Mouse (Mus musculus) urinary bladder, adult 2 months (tissue): ENCODE data around the gene Cryga. TPM values are rescaled to one million over a fixed set of nuclear protein-coding genes. Genes with fewer than 3 reads are reported as not detected.

Source experiments
- DNase-seq: peaks from one replicate; pipeline ENCODE4 v3.0.0; 2022; ENCODE audit warnings: low spot score
- polyA plus RNA-seq: library from polyadenylated mRNA; depleted of rRNA; stranded (reverse); fragments of >200 nt; gene quantifications from 2 replicates; pipeline ENCODE4 v1.2.3, GENCODE M21; 2012; rRNA removed

Cryga gene
- polyA plus RNA-seq: not detected in 2 replicates

DNA sequence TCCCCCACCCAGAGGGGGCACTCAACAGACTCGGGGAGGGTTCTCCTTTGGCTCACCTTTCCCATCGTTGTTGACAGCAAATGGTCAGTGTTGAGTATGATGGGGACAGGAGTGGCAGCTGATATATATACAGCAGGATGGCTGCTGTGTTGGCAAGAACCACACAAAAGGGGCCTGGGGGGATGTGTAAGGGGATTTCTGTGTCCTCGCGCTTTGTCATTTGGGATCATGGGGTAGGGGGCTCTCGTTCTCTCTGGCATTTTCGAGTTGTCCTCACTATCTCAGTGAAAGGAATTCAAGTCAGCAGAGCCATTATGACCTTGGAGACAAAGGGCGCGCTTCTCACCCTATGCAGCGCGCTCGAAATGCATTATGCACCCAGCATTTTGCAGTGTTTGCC lies at the start of gene Cryga:
Cryga (minus strand) TSS at position 101 of the 400 bp plus-strand sequence.
- no peak for DNase-seq

DNA sequence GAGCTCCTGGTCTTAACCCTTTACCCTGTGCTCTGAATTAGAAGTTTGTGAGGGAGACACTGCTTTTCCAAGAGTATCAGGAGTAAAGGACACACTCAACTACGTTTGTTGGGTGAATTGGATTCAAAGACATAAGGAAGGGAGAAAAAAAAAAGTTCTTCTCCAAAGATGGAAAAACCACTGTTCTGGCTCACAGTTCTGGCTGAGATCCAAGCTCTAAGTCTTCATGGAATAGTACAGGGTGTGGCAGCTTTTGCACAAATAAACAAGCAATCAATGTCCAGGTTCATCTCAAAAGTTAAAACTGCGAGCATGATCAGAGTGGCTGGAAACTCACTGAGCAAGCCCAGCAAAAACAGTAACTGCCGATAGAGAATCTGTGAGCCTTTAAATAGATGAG lies 44.8 kb upstream of the Cryga start:
- no peak for DNase-seq

DNA sequence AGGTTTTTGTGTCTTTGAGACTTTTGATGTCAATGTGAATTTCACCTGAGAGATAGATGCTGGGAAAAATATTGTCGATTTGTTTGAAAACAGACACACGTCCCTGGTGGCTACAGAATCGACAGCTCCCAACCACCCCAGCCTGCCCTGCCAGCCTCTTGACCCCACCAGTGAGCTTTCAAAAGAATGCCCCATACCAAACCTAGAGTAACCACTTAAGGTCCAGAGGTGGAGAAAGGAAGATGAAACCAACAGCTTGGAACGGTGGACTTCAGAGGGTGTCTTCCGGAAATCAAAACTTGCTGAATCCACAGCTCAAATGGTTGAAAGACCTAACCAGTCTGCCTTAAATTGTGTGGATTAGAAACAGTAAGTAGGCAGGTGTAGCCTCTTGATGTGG lies 44.2 kb upstream of the Cryga start:
- DNase-seq: no peak

DNA sequence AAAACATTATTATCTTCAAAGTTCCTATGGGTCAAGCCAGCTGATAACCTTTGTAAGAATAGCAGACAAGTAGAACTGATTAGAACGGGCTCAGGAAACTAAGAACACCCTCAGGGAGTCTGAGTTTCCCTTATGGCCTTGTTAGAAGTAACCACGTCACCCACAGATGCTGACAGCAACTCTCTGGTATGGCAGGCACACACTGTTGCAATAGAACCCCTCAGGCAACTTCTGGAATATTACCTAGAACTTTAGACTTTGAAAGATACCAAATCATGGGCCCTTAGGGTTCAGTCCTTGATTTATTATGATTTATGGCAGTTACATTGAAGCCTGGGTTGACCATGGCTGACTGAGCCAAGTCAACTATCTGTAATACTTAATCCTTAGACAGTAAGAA lies 43.4 kb upstream of the Cryga start:
- no peak for DNase-seq

DNA sequence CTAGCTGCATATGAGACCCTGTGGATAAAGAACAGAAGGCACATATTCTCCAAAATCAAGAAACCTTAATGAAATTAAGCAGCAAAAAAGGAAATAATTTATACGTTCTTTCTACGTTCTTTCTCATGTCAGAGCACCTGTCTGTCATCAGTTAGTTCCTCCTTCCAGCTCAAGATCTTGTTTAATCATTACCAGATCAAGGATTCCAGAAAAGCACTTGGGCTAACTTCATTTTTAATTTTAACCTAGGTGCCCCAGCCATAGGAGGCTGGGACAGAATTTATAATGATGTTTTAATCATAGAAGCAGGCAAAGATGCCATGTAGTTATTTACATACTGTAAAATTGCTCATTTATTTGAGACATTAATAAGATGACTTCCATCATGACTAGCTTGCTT lies 41.6 kb upstream of the Cryga start:
- no peak for DNase-seq

DNA sequence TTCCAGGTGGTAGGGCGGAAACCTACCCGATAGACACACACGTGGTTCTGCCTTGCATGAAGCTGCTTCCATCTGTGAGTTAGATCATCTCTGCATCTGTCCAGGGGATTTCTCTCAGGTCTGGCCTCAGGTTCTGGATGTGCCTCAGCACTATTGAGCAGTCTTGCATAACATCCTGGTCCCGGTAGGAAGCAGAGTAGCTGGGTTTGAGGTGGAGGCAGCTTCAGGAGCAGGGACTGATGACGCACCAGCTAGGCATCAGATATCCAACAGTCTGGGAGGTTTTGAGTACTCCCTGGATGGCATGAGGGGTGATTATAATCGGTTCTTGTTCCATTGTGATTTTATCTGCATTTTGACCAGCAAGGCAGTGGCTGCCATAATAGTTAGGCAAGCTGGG lies 34.4 kb upstream of the Cryga start:
- DNase-seq: no peak

DNA sequence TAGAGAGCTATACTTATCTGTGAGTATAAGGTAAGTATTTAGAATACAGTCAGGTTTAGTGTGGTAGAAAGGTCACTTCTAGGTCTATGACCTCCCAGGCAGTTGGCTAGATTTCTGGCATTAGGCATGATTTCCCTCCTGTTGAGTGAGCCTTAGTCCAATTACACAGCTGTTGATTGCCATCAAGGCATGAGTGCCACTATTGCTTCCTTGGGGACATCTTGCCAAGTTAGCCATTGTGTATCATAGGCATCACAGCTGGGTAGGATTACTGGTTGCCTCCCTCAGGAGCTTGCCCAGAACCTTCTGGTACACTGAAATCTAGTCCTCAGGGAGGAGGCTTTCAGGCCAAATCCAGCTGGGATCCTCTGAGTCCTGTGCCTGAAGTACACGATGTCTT lies 29.7 kb upstream of the Cryga start:
- no peak for DNase-seq

DNA sequence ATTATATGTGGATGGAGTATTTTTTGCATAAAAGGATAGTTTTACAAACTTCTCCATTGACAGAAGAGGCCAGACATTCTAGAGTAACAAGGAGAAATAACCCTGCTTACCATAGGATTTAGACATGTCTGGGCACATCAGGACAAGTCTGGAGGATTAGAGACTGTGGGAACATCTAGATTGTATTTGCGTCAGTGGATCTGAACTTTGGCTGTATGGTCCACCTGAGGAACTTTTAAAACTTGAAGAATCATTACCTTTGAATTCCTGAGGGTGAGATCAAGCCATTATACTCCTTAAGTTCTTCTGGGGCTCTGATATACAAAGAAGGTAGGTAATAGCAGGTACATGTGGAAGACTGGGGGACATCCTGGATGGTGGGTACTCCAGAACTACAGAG lies 28.5 kb upstream of the Cryga start:
- DNase-seq: no peak

DNA sequence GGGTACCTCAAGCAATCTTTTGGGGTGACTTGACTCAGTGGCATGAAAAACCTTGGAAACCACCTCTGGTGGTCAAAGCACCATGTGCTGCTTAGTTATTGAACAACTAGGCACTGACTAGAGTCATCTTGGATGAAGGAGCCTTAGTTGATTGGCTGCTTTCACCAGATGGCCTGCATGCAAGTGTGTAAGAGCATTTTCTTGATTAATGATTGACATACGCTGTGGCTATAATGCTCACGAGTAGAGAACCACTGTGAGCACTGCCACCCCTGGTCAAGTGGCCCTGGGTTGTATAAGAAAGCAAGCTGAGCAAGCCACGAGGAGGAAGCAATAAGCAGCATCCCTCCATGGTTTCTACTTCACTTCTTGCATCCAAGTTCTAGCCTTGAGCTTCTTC lies 27.1 kb upstream of the Cryga start:
- DNase-seq: no peak

DNA sequence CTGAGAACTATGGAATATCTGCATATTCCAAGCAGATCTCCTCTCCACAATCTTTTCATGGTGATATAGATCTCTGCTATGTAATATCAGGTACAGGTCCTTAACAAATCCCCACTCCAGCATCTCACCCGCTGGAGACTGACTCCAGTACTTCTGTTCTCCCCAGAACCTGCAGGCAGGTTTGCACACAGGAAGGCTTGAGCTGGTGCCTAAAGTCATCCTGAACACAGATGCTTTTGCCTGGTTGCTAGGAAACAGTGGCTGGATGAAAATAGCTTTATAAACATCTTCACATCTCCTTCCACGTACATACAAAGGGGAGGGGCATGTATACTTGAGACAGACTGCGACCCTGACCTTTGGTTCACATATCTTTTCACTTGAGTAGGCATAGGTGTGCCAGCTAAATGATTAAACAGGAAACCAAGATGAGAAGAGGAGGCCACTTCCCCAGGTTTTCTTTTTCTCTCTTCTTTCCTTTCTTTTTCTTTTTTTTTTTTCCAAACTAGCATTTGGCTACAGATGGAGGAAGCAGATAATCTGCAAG lies 26.5 kb upstream of the Cryga start:
- no peak for DNase-seq

DNA sequence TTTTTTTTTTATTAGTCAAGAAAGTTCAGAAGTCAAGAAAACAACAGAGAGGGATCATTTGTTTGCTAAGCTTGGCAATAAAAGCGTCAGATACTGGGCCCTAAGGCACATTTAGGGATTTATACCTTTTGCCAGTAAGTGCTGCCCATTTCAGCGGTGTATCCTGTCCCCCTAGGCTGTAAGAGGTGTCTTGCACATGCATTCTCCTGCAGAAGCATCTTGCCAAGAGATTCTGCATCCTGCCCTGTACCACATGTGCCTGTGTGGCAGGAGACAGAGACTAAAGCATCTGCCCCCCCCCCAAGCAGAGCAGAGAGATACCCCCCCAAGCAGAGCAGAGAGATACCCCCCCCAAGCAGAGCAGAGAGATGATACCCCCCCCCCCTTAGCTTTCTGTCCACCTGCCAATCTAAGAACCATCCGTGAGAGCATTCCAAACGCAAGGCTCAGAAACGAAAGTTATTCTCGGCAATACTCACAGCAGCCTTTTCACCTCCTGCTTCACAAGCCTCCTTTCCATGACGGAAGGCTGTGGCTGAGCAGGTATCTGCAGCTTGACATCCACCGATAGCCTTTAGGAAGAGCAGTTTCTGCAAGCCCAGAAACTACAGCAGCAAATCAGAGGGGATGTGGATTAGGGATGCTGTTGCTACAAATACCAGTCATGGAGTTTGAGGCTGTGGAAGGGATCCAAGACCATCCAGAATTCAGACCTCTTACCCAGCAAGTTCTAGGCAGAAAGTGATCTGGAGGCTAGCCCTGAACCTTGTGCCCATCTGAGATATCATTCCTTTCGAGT lies 19.6 kb upstream of the Cryga start, which contains the start of gene D630023F18Rik:
D630023F18Rik (minus strand) TSS at position 641 of the 799 bp plus-strand sequence.
- no peak for DNase-seq

DNA sequence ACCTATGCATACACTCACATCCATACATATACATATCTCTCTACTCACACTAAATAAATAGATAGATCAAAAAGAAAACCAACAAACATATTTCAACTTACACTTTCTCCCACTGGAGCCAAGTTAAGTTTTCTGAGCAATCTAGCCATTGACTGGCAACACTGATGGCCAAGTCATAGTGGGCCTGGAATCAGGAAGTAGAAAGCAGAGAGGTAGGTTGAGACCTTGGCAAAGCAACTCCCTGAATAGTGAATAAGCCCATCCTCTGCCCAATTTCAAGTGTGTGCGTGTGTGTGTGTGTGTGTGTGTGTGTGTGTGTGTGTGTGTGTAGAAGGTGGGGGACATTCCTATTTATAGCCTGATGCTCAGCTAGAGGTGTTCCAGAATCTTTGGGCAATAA lies 16.3 kb upstream of the Cryga start, which contains the start of gene Gm28845:
Gm28845 (minus strand) TSS at position 121 of the 400 bp plus-strand sequence.
- DNase-seq: no peak

DNA sequence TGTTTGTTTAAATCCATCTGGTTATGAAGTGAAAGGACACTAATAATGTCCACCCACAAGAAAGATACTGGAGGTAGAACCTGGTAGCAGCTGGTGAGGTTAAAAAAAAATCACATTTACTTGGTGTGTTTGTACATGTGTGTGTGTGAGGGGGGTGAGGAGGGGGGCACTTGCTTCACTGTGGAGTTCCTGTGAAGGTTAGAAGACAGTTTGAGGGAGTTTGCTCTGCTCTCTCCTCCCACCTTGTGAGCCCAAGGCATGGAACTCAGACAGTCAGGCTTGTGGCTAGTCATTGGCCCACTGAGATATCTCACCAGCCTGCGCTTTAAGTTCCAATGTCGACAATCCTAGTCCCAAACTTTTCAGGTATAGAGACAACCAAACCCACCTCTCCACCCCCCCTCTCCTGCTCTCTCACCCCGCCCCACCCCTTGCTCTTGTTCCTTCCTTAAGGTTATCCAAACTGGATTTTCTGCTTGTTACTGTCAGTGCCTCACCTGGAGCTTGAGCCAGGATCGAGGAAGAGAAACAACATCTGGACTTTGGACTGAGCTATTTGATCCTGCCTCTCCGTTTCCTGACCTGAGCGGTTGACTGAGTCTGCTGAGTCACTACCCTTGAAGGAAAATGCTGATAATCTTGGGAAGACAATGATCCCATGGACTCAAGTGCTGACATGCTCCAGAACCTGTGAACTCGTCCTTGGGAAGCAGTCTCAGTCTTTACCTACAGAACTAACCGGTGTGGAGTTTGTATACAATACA lies 15.2 kb upstream of the Cryga start:
- no peak for DNase-seq

DNA sequence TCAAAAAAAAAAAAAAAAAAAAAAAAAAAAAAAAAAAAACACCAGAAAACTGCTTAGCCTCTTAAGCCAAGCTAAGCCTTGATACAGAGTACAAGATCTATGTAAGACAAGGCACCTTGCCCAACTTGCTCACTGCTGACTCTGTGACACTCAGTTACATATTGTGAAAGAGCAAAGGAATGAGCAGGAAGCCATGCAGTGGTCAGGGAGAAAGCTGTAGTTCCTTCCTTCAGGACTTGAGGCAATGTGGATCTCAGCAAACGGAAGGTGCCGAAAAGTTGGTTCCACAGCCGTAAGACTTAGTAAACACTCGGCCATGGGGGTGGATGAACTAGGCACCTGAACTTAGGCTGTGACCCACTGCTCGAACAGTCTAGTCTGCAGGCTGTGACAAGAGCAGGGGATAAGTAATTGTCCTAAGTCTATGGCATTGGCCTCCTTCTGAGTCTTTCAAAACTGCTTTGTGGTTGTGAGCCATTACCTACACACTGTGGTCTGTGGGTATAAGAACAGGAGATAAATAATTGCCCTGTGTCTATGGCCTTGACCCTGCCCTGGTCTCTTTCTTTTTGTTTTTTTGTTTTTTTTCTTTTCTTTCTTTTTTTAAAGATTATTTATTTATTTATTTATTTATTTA lies 10.5 kb upstream of the Cryga start:
- DNase-seq: no peak

DNA sequence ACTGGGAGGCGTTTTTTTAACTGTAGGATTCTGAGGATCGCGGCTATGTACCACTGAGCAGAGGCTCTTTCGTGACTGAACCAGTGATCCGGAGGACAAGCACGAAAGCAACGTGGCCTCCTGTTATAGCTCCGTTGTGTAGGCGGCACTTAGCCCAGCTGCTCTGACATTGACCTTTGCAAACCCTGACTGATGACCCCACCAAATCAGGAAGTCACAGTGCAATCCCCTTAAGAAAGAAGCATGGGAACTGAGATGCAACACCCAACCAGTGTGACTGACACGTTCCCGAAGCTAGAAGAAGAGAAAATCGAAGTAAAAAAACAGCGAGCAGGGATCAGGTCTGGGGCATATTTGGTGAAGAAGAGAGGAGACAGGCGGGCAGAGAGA lies 9.6 kb upstream of the Cryga start:
- DNase-seq: no peak

DNA sequence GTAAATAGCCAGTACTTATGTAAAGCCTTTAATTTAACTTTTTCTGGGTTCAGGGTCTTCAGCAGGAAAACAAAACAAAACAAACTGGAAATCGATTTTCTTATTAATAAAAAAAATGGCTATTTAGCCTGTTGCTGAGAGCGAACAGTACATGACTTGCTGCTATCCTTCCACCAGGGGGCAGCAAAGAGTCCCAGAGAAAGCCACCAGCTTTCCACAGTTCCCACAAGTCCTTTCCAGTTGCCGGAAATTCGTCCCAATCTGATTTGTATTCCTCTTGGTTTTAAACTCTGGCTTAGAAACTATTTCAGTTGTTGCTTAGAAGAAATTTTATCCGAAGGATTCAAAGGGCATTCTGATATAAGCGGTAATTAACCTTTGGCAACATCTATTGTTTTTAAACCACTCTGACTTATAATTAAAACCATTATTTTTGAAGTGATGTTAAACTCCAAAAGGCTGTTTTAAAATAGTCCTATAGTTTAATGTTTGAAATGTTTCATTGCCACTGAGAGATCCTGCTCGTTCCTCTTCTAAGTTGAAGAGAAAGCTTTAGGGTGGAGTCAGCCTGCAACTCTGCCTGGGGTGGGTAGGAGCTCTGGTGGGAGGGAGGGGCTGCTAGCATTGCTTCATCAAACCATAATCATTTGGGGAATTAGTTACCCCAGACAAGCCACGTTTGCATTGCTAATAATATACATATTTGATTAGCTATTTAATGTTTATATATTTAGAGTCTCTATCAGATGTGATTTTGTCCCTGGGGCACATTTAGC lies 9.0 kb upstream of the Cryga start:
- DNase-seq: no peak

DNA sequence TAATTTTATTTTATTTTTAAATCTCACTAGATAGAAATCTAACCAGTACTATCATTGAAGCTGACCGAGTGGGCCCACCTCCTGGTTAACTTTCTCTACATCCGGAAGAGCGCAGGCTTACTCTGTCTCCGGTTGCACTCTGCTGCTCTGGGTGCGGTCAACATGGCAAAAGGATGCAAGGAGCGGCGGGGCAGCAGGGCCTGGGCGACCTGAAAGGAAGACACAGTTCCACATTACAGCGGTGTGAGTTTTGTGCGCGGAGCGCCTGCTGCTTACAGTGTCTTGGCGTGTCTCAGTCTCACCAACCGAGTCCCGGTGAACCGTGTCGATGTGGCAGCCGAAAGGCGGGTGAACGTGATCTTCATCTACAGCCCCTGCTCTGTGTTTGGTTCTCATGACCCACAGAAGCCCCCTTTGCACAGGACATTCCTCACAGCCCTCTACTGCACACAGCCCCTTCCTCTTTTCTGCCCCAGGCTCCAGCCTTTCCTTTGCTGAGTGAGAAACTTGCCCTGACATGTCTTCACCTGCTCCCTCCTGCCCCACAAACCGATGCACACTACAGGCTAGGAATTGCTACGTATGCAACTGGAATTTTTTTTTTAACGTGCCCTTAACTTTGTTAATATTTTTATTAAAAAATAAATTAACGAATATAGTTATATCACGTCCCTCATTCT lies 6.7 kb upstream of the Cryga start:
- no peak for DNase-seq

DNA sequence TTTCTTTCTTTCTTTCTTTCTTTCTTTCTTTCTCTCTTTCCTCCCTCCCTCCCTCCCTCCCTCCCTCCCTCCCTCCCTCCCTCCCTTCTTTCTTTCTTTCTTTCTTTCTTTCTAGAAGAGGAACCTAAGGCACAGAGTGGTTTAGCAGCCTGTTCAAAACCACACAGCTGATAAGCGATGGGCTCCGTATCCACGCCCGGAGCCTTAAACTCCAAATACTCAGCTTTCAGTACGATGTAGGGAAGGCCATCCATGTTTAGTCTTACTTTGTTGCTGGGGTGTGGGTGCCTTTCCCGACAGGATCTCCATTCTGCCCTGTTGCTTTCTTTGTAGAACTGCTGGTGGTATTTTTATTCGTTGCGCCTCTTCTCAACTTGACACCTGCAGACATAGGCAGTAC lies 6.0 kb upstream of the Cryga start:
- DNase-seq: no peak

DNA sequence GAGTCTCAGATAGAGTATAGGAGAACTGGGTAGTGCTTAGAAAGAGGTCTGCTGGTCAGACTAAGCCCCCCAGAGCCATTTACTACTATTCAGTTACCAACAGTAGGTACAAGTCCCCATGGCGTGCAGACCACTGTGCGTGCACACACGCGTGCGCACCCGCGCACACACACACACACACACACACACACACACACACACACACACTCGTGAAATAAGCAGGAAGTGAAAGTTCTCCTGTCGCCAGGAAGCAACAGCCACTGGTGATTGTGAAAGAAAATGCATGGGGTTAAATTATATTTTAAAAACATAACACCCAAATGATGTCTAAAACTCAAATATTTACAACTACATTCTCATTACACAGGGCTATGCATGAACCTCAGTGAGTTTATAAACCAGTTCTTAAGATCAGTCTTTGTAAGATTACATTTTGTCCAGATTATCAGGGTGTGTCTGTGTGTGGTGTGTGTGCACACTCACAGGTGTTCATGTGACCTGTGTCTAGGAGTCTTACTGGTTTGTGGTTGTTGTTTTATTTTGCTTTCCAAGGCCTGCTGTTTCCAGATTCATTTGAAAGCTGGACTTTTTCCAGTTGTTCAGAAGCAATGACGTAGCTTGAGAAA lies 4.6 kb upstream of the Cryga start:
- no peak for DNase-seq

DNA sequence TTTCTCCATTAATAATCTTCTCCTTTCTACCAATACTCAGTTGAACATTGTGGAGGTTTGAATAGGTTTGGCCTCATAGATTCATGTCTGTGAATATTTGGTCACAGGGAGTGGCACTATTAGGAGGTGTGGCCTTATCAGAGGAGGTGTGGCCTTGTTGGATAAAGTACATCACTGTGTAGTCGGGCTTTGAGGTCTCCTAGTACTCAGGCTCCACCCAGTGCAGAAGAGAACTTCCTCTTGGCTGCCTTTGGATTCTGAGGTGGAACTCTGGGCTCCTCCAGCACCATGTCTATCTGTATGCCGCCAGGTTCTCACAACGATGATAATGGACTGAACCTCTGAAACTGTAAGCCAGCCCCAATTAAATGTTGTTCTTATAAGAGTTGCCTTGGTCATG lies 6.2 kb downstream of the Cryga start:
- no peak for DNase-seq

DNA sequence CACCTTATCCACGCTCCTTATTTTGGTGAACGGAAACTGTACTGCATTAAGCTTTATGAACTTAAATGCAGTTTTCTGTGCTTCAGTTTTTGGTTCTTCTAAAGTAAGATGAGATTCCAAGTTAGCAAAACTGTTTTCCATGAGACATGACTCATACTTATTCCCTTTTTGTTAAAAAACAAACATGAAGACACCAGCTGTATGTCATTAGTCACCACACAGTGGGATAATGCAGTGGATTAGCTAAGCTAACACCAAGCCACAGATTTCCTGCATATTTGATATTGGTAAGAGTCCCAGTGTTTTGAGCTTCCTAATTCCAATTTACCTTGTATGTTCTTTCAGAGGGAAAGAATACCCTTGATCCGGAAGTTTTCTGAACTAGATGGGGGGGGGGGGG lies 11.6 kb downstream of the Cryga start:
- no peak for DNase-seq
